Mouse (Mus musculus) cerebellum, postnatal 4 days (tissue): ENCODE measurements around the gene Cdh13.
A peak's percentile ranks its signal among the peaks of the same experiment; 100 is the strongest.
"Not testable (repeated sequence)": the region's sequence is repeated elsewhere in the genome, so short reads cannot be mapped to it uniquely, and the experiment has no call there.

Experiments used
- DNase-seq, 2 experiments: peaks; one replicate each; pipeline ENCODE4 v3.0.0; 2022; ENCODE audit warnings: low spot score in 2 of 2, mixed read lengths in 1 of 2

The Cdh13 gene

GRCm38 (mm10) chr8:118676233-118676632 is 392.7 kb downstream of the Cdh13 start:
- DNase-seq = no peak

GRCm38 (mm10) chr8:118679347-118679746 is 395.8 kb downstream of the Cdh13 start:
- DNase-seq = no peak

- DNase-seq = no peak
Measured at GRCm38 (mm10) chr8:118683386-118683785, 399.9 kb downstream of the Cdh13 start.

GRCm38 (mm10) chr8:118685863-118686262 is 402.3 kb downstream of the Cdh13 start:
- no peak for DNase-seq

- DNase-seq = no peak
Measured at GRCm38 (mm10) chr8:118689849-118690248, 406.3 kb downstream of the Cdh13 start.

GRCm38 (mm10) chr8:118701312-118701880 is 417.9 kb downstream of the Cdh13 start:
- DNase-seq = no peak

- no peak for DNase-seq
Measured at GRCm38 (mm10) chr8:118709366-118709765, 425.8 kb downstream of the Cdh13 start.

GRCm38 (mm10) chr8:118711631-118712030 is 428.1 kb downstream of the Cdh13 start:
- no peak for DNase-seq

- no peak for DNase-seq
Measured at GRCm38 (mm10) chr8:118713111-118713510, 429.6 kb downstream of the Cdh13 start.

- no peak for DNase-seq
Measured at GRCm38 (mm10) chr8:118713596-118713995, 430.1 kb downstream of the Cdh13 start.

GRCm38 (mm10) chr8:118722896-118723295 is 439.4 kb downstream of the Cdh13 start:
- no peak for DNase-seq

GRCm38 (mm10) chr8:118725651-118726050 is 442.1 kb downstream of the Cdh13 start:
- no peak for DNase-seq

GRCm38 (mm10) chr8:118741781-118742180 is 458.2 kb downstream of the Cdh13 start:
- no peak for DNase-seq

GRCm38 (mm10) chr8:118744991-118745390 is 461.5 kb downstream of the Cdh13 start:
- DNase-seq = no peak

GRCm38 (mm10) chr8:118748041-118748604 is 464.6 kb downstream of the Cdh13 start:
- no peak for DNase-seq

- peak in 1 of 2 experiments; percentile 16 for DNase-seq
Measured at GRCm38 (mm10) chr8:118749191-118749590, 465.7 kb downstream of the Cdh13 start.

GRCm38 (mm10) chr8:118749786-118750185 is 466.3 kb downstream of the Cdh13 start:
- DNase-seq = no peak

- no peak for DNase-seq
Measured at GRCm38 (mm10) chr8:118753710-118754109, 470.2 kb downstream of the Cdh13 start.

GRCm38 (mm10) chr8:118754119-118754518 is 470.6 kb downstream of the Cdh13 start:
- no peak for DNase-seq

- DNase-seq = not testable (repeated sequence)
Measured at GRCm38 (mm10) chr8:118777507-118777906, 494.0 kb downstream of the Cdh13 start.

GRCm38 (mm10) chr8:118778374-118778773 is 494.8 kb downstream of the Cdh13 start:
- no peak for DNase-seq

- DNase-seq = peak; percentile 27 to 67
Measured at GRCm38 (mm10) chr8:118785646-118786045, 502.1 kb downstream of the Cdh13 start.

GRCm38 (mm10) chr8:118789649-118790048 is 506.1 kb downstream of the Cdh13 start:
- DNase-seq = no peak

- no peak for DNase-seq
Measured at GRCm38 (mm10) chr8:118794886-118795285, 511.4 kb downstream of the Cdh13 start.
